Mouse (Mus musculus) ES-E14 (cell line): ENCODE measurements around the gene Capza1.

ENCODE experiments used
- CHD2 ChIP-seq: IDR thresholded peaks from 2 replicates; pipeline ENCODE4 v1.6.1; 2014; ENCODE audit warnings: mild to moderate bottlenecking, low read depth, low read length, inconsistent platforms
- MAFK ChIP-seq: IDR thresholded peaks from 2 replicates; pipeline ENCODE4 v1.6.1; 2014; ENCODE audit warnings: mild to moderate bottlenecking, low read depth, low read length, inconsistent platforms; ENCODE audit not compliant: insufficient read depth
- ZNF384 ChIP-seq: IDR thresholded peaks from 2 replicates; pipeline ENCODE4 v1.6.1; 2012; ENCODE audit warnings: low read depth, low read length, inconsistent platforms

- TF ChIP-seq ZNF384 (no peak), MAFK (no peak), CHD2 (no peak)
Measured at GRCm38 (mm10) chr3:104816130-104816529, 48.2 kb downstream of the Capza1 start.
